Mouse (Mus musculus) liver, embryonic 13.5 days (tissue): Measurements from ENCODE around the gene Scnm1. TPM values are rescaled to one million over a fixed set of nuclear protein-coding genes. Genes with fewer than 3 reads are reported as not detected.
"Not testable (repeated sequence)": the region's sequence is repeated elsewhere in the genome, so short reads cannot be mapped to it uniquely, and the experiment has no call there.

Experiments used
- ATAC-seq: fragments of 200-750 bp; cut with Nextera tagmentation; 2 replicates; pipeline ENCODE4 v1.8.0; 2017; ENCODE audit warnings: low read depth, mild to moderate bottlenecking, moderate number of reproducible peaks, moderate library complexity
- DNase-seq: peaks from one replicate; pipeline ENCODE4 v3.0.0; 2022
- H3K27ac ChIP-seq: fragments of 300-500 bp; sonication (generic); 2 replicates; pipeline ENCODE4 v1.5.1; 2015; ENCODE audit warnings: moderate library complexity, mild to moderate bottlenecking, inconsistent platforms
- H3K27me3 ChIP-seq: fragments of 300-500 bp; sonication (generic); 2 replicates; pipeline ENCODE4 v1.6.1; 2015; ENCODE audit warnings: mild to moderate bottlenecking, inconsistent platforms
- H3K36me3 ChIP-seq: fragments of 300-500 bp; sonication (generic); 2 replicates; pipeline ENCODE4 v1.6.1; 2015; ENCODE audit warnings: mild to moderate bottlenecking, inconsistent platforms
- H3K4me1 ChIP-seq: fragments of 300-500 bp; sonication (generic); replicated peaks from 2 replicates; pipeline ENCODE4 v1.6.1; 2015; ENCODE audit warnings: inconsistent platforms
- H3K4me2 ChIP-seq: fragments of 300-500 bp; sonication (generic); 2 replicates; pipeline ENCODE4 v1.6.1; 2015; ENCODE audit warnings: inconsistent platforms, mild to moderate bottlenecking, moderate library complexity
- H3K4me3 ChIP-seq: fragments of 300-500 bp; sonication (generic); replicated peaks from 2 replicates; pipeline ENCODE4 v1.5.1; 2015; ENCODE audit warnings: mild to moderate bottlenecking, inconsistent platforms
- H3K9ac ChIP-seq: fragments of 300-500 bp; sonication (generic); 2 replicates; pipeline ENCODE4 v1.6.1; 2015; ENCODE audit warnings: mild to moderate bottlenecking, inconsistent platforms
- H3K9me3 ChIP-seq: fragments of 300-500 bp; sonication (generic); replicated peaks from 2 replicates; pipeline ENCODE4 v1.6.1; 2016; ENCODE audit warnings: inconsistent platforms
- WGBS: fragments of 180-500 bp; shearing (Covaris S2); methylation state at CpG from one replicate; pipeline ENCODE4 v1.1.7; 2015; ENCODE audit not compliant: insufficient replicate concordance; 5-methylcytosine and 5-hydroxymethylcytosine counted together
- polyA plus RNA-seq: library from polyadenylated mRNA; unstranded; fragments of >200 nt; fragmentation: Nextera tagmentation; extraction: Ambion mirVana; gene quantifications from 2 replicates; pipeline ENCODE4 v1.2.1, GENCODE M21; 2015

Gene Scnm1
- polyA plus RNA-seq, 1 experiment from 2014 or later: 33.4 TPM

DNA sequence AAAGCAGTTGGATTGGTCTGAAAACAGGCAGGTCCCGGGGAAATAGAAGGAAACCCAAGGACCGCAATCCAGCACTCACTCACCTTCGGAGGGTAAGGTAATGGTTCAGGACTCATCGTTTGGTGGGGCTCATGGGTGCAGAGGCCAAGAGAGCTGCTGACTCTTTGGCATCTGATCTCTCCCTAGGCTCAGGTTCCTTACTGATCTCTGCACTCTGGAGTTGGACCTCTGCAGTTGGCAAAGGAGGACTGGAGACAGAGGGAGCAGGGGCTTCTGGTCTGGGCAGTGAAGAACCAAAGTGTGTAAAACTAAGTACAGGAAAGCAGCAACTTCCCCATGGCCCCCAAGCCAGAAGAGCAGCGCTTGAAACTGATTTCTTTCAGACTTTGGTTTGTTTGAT lies 3.7 kb downstream of the Scnm1 start:
- Histone ChIP-seq H3K27ac (no peak overlapping the region), H3K9me3 (no peaks in the 10 kb centered on the region), H3K4me2 (no peak overlapping the region), H3K4me3 (no peak overlapping the region), H3K36me3 (peaks cover 19% of the 10 kb centered on the region), H3K27me3 (no peaks in the 10 kb centered on the region), H3K9ac (no peak overlapping the region), H3K4me1 (peaks cover 12% of the 10 kb centered on the region)
- WGBS: 85% methylated on average over 5 of the region's 5 CpGs
- ATAC-seq: no peak
- no peak for DNase-seq

DNA sequence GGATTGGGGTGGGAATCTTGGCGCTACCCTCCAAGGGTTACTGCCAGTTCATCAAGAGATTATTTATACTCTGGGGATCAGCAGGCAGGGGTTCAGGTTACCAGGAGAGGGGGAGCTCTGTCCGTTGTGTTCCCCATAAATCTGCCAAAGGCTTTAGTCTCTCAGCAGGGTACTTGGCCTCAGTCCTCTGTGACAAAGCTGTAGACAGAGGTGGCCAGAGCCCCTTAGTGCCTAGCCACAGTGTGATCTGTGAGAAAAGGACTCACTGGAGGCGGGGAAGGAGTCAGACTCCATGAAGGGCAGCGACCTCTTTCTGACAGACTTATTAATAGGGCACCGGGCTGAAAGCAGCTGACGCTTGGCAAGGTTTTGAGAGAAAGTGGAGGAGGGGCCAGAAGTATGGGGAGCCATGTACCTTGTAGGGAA lies 4.6 kb downstream of the Scnm1 start:
- peaks cover 13% of the 10 kb centered on the region for H3K4me1 ChIP-seq
- H3K4me3 ChIP-seq: no peak overlapping the region
- ATAC-seq: no peak
- H3K27me3 ChIP-seq: no peaks in the 10 kb centered on the region
- WGBS: 74% methylated on average over 6 of the region's 6 CpGs
- no peak for DNase-seq
- no peak overlapping the region for H3K4me2 ChIP-seq
- peaks cover 19% of the 10 kb centered on the region for H3K36me3 ChIP-seq
- no peak overlapping the region for H3K9ac ChIP-seq
- H3K9me3 ChIP-seq: no peaks in the 10 kb centered on the region
- H3K27ac ChIP-seq: no peak overlapping the region

DNA sequence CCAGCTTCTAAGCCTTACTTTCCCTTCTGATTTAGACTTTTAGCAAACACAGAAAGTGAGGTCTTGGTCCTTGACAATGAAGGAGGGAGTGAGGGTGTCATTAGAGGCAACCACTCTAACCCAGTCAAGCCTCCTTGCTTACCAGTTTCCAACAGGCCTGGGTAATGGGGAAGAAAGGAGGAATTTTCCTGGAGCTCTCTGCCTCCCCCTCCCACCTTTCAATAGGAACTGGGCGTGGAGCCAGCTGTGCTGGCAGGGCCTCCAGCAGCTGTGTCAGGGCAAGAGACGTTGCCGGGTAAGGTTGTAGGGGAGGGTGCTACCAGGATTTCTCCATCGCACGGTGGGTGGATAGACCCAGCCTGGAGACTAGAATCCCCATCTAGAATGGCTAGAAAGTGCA lies 8.8 kb downstream of the Scnm1 start:
- no peak overlapping the region for H3K4me3 ChIP-seq
- peaks cover 42% of the 10 kb centered on the region for H3K36me3 ChIP-seq
- ATAC-seq (no peak), DNase-seq (no peak)
- 54% methylated on average over 5 of the region's 5 CpGs for WGBS
- no peaks in the 10 kb centered on the region for H3K9me3 ChIP-seq
- H3K4me2 ChIP-seq: no peak overlapping the region
- H3K4me1 ChIP-seq: 0 out of 2 replicates have a peak, but pooled peaks cover 5% of the 10 kb centered on the region
- H3K27ac ChIP-seq: no peak overlapping the region
- H3K27me3 ChIP-seq: no peaks in the 10 kb centered on the region
- no peak overlapping the region for H3K9ac ChIP-seq

DNA sequence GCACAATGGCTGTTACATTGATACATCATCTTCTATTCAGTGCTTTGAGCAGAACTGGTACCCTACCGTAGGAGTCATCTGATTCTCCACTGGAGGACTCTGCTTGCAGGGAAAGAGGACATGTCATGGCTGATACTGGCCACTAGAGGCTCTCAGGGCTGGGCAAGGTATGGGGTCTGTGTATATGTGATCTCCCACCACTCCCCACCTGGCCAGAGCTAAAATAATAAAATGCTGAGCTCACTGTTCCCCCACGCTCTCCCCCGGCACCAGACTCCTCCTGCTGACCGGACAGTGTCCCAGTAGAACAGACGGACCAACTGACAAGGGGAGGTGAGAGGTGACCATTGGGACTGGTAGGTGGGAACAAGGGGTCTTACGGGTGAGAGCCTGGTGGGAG lies 9.6 kb downstream of the Scnm1 start, which contains the start of gene Tmod4:
Gene Tmod4, plus strand, starts transcription at position 231 of the 400 bp plus-strand sequence.
- Histone ChIP-seq H3K4me3 (no peak within 1 kb of the TSS), H3K27me3 (no peaks in the 10 kb centered on the region), H3K9me3 (no peaks in the 10 kb centered on the region), H3K36me3 (peaks cover 42% of the 10 kb centered on the region), H3K4me1 (0 out of 2 replicates have a peak, but pooled peaks cover 5% of the 10 kb centered on the region), H3K9ac (no peak within 1 kb of the TSS), H3K4me2 (no peak within 1 kb of the TSS), H3K27ac (no peak within 1 kb of the TSS)
- WGBS: 57% methylated on average over 6 of the region's 6 CpGs
- DNase-seq (no peak), ATAC-seq (no peak)

GRCm38 (mm10) chr3:95121580-95121979 lies 12.2 kb downstream of the Scnm1 start:
- Histone ChIP-seq H3K27ac (peak overlapping the region; percentile 56; the same call in 1 of the 2 replicates), H3K9ac (no peak overlapping the region), H3K4me2 (no peak overlapping the region), H3K36me3 (peaks cover 54% of the 10 kb centered on the region), H3K9me3 (no peaks in the 10 kb centered on the region), H3K4me3 (no peak overlapping the region), H3K27me3 (no peaks in the 10 kb centered on the region), H3K4me1 (0 out of 2 replicates have a peak, but pooled peaks cover 5% of the 10 kb centered on the region)
- no peak for ATAC-seq
- 51% methylated on average over 6 of the region's 6 CpGs for WGBS
- DNase-seq: no peak

GRCm38 (mm10) chr3:95117751-95118150 lies 16.1 kb downstream of the Scnm1 start:
- Histone ChIP-seq H3K9ac (no peak overlapping the region), H3K36me3 (peaks cover 69% of the 10 kb centered on the region), H3K4me3 (no peak overlapping the region), H3K27me3 (no peaks in the 10 kb centered on the region), H3K4me1 (peaks cover 8% of the 10 kb centered on the region; the same call in 1 of the 2 replicates), H3K4me2 (no peak overlapping the region), H3K27ac (no peak overlapping the region), H3K9me3 (no peaks in the 10 kb centered on the region)
- 85% methylated on average over 2 of the region's 2 CpGs for WGBS
- ATAC-seq (no peak), DNase-seq (no peak)

- Histone ChIP-seq H3K27ac (no peak overlapping the region), H3K36me3 (peaks cover 21% of the 10 kb centered on the region), H3K9me3 (no peaks in the 10 kb centered on the region), H3K4me3 (0 out of 2 replicates have a peak overlapping the region, but pooled peaks have one; percentile 78), H3K4me1 (peaks cover 43% of the 10 kb centered on the region), H3K27me3 (no peaks in the 10 kb centered on the region), H3K4me2 (0 out of 2 replicates have a peak overlapping the region, but pooled peaks have one; percentile 48), H3K9ac (peak overlapping the region; percentile 48; the same call in 1 of the 2 replicates)
- WGBS: 90% methylated on average over 1 of the region's 1 CpGs
- ATAC-seq (no peak), DNase-seq (no peak)
These were observed 21.1 kb downstream of the Scnm1 start for GRCm38 (mm10) chr3:95112760-95113159.

GRCm38 (mm10) chr3:95110911-95111726 lies 22.7 kb downstream of the Scnm1 start, which contains the start of gene Vps72:
TSS of gene Vps72 (plus strand) at chr3:95111022.
- ATAC-seq (peak; percentile 71), DNase-seq (peak; percentile 85)
- H3K27ac ChIP-seq: peak within 1 kb of the TSS; percentile 92
- no peaks in the 10 kb centered on the region for H3K9me3 ChIP-seq
- H3K4me1 ChIP-seq: peaks cover 45% of the 10 kb centered on the region
- H3K4me2 ChIP-seq: peak within 1 kb of the TSS; percentile 62
- no peaks in the 10 kb centered on the region for H3K27me3 ChIP-seq
- WGBS: under 1% methylated on average over 54 of the region's 54 CpGs
- peak within 1 kb of the TSS; percentile 84 for H3K9ac ChIP-seq
- H3K4me3 ChIP-seq: peak within 1 kb of the TSS; percentile 78
- peaks cover 18% of the 10 kb centered on the region for H3K36me3 ChIP-seq

DNA sequence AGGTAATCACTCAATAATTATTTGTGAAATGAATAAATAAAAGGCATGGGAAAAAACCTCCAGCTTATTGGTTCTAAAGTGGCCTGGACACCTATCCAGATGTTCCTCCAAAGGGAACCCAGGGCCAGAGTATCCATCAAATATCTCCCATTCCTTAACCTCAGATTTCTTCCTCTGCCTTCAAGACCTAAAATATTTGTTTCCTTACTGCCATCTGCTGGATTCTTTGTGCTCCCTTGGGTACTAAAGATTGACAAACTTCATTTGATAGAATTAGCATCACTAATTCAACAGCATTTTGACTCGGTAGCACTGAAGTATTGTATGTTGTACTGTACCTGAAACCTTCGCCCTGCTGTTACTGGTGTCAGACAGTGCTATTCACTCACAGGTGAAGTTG lies 25.9 kb downstream of the Scnm1 start:
- Histone ChIP-seq H3K4me1 (peaks cover 61% of the 10 kb centered on the region), H3K36me3 (peaks cover 8% of the 10 kb centered on the region; the same call in 1 of the 2 replicates), H3K27me3 (no peaks in the 10 kb centered on the region), H3K4me2 (no peak overlapping the region), H3K9ac (no peak overlapping the region; the same call in 1 of the 2 replicates), H3K4me3 (no peak overlapping the region), H3K9me3 (no peaks in the 10 kb centered on the region), H3K27ac (0 out of 2 replicates have a peak overlapping the region, but pooled peaks have one; percentile 18)
- DNase-seq: no peak
- no peak for ATAC-seq
- 54% methylated on average over 2 of the region's 2 CpGs for WGBS

- H3K27me3 ChIP-seq, H3K27ac ChIP-seq, ATAC-seq, H3K9me3 ChIP-seq, DNase-seq: not testable (repeated sequence)
- Histone ChIP-seq H3K36me3 (peaks cover 10% of the 10 kb centered on the region; the same call in 1 of the 2 replicates), H3K9ac (0 out of 2 replicates have a peak overlapping the region, but pooled peaks have one; percentile 56), H3K4me3 (peak overlapping the region; percentile 93), H3K4me2 (peak overlapping the region; percentile 68), H3K4me1 (peaks cover 59% of the 10 kb centered on the region)
These were observed 26.5 kb downstream of the Scnm1 start for GRCm38 (mm10) chr3:95107308-95107707.

DNA sequence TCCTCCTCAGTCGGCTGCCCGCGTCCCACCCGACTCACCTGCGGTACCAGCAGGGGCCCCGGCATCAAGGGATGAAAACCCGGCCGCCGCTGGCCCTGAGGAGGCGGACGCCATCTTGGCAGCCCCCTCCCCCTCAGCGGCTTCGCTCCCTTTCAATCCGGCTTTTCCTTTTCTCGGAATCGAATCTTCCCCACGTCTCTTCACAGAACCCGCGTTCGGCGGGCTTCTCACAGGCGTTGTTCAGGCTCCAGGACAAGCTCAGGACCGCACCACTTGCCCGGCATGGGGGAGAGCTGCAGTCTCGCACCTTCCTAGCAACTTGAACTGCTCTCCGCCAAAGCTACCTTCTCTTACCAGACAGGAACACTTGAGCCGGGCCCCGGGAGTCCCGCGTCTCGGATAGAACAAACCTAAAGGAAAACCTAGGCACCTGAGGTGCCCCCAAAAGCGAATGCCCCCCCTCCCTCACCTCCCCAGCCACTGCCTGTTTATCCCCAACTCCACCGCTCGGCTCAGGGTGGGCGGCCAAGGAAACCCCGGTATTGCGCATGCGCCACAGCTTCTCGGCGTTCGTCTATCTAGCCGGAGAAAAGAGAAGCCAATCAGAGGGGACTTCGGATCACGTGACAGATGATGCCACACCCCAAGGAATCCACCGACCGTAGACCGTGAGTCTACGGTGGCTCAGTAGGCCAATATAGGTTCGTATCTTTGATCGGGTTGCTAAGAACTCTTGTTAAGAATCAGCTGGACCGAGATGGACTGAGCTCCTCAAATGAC lies 27.3 kb downstream of the Scnm1 start, which contains the start of gene Pip5k1a:
Gene Pip5k1a, minus strand, starts transcription at position 593 of the 780 bp plus-strand sequence.
- WGBS: under 1% methylated on average over 51 of the region's 51 CpGs
- peaks cover 61% of the 10 kb centered on the region for H3K4me1 ChIP-seq
- H3K9me3 ChIP-seq: no peaks in the 10 kb centered on the region
- H3K27me3 ChIP-seq: no peaks in the 10 kb centered on the region
- ATAC-seq (peak; percentile 82), DNase-seq (peak; percentile 95)
- peak within 1 kb of the TSS; percentile 93 for H3K4me3 ChIP-seq
- peak within 1 kb of the TSS; percentile 96 for H3K9ac ChIP-seq
- peak within 1 kb of the TSS; percentile 90 for H3K27ac ChIP-seq
- H3K36me3 ChIP-seq: peaks cover 16% of the 10 kb centered on the region
- peak within 1 kb of the TSS; percentile 87 for H3K4me2 ChIP-seq
